Mouse (Mus musculus) ES-Bruce4 (cell line): ENCODE results near the gene Snca. TPM values are rescaled to one million over a fixed set of nuclear protein-coding genes. Genes with fewer than 3 reads are reported as not detected.
"Not testable (repeated sequence)": the region's sequence is repeated elsewhere in the genome, so short reads cannot be mapped to it uniquely, and the experiment has no call there.

Experiments used
- H3K27ac ChIP-seq: 2 replicates; pipeline ENCODE4 v1.5.1; 2012; ENCODE audit warnings: low read length, inconsistent platforms; ENCODE audit not compliant: insufficient read depth
- H3K27me3 ChIP-seq: 2 replicates; pipeline ENCODE4 v1.6.1; 2012; ENCODE audit warnings: mild to moderate bottlenecking, low read length, inconsistent platforms; ENCODE audit not compliant: control insufficient read depth, poor library complexity, insufficient read depth, severe bottlenecking
- H3K36me3 ChIP-seq: 2 replicates; pipeline ENCODE4 v1.6.1; 2012; ENCODE audit warnings: inconsistent platforms, mild to moderate bottlenecking, low read length, moderate library complexity; ENCODE audit not compliant: control insufficient read depth, poor library complexity, insufficient read depth, severe bottlenecking
- H3K4me1 ChIP-seq: one replicate; pipeline ENCODE4 v1.8.1; 2011; ENCODE audit warnings: low read length; ENCODE audit not compliant: control insufficient read depth, insufficient read depth
- H3K4me3 ChIP-seq: 2 replicates; pipeline ENCODE4 v1.5.1; 2011; ENCODE audit warnings: low read depth, mild to moderate bottlenecking, low read length
- H3K9ac ChIP-seq: 2 replicates; pipeline ENCODE4 v1.6.1; 2012; ENCODE audit warnings: low read depth, mild to moderate bottlenecking, inconsistent platforms; ENCODE audit not compliant: poor library complexity, severe bottlenecking
- H3K9me3 ChIP-seq: replicated peaks from 2 replicates; pipeline ENCODE4 v1.6.1; 2012; ENCODE audit warnings: mild to moderate bottlenecking, low read length, inconsistent platforms; ENCODE audit not compliant: control insufficient read depth, poor library complexity, insufficient read depth, severe bottlenecking
- CTCF ChIP-seq: IDR thresholded peaks from one replicate; pipeline ENCODE4 v1.8.1; 2011; ENCODE audit warnings: low read depth, low read length
- EP300 ChIP-seq: IDR thresholded peaks from 2 replicates; pipeline ENCODE4 v1.6.1; 2011; ENCODE audit warnings: low read depth, low read length; ENCODE audit not compliant: insufficient read depth
- POLR2A ChIP-seq: IDR thresholded peaks from one replicate; pipeline ENCODE4 v1.8.1; 2011; ENCODE audit warnings: low read length; ENCODE audit not compliant: insufficient read depth
- polyA plus RNA-seq: library from polyadenylated mRNA; stranded (reverse); fragments of >200 nt; gene quantifications from 2 replicates; pipeline ENCODE4 v1.2.4, GENCODE M21; 2011; ENCODE audit warnings: low read depth; ENCODE audit not compliant: missing spikeins, insufficient read depth, insufficient read length

Snca gene
- polyA plus RNA-seq, 1 experiment = not detected

DNA sequence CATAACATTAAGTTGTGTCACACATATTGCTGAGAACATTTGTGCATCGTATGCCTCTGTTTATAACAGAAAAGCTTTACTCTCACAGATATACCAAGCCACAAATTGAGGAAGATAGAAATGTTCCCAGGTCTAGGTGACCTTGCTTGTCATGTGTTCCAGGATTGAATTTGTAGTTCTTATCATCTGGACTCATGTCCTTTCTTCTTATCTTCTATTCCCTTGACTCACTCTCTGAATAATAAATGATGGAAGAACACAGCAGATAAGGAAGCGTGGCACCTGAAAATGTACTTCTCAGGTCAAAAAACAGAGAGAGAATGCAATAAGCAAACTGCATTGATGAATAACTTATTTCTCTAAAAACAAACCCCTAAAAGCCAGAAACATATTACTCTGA, 131.6 kb downstream of the Snca start:
- Histone ChIP-seq H3K27me3 (no peaks in the 10 kb centered on the region), H3K9me3 (no peaks in the 10 kb centered on the region), H3K27ac (no peak overlapping the region), H3K4me1 (no peaks in the 10 kb centered on the region), H3K9ac (no peak overlapping the region), H3K36me3 (no peaks in the 10 kb centered on the region), H3K4me3 (no peak overlapping the region)
- no peak for TF ChIP-seq CTCF
- no peak for TF ChIP-seq EP300
- no peak for TF ChIP-seq POLR2A

DNA sequence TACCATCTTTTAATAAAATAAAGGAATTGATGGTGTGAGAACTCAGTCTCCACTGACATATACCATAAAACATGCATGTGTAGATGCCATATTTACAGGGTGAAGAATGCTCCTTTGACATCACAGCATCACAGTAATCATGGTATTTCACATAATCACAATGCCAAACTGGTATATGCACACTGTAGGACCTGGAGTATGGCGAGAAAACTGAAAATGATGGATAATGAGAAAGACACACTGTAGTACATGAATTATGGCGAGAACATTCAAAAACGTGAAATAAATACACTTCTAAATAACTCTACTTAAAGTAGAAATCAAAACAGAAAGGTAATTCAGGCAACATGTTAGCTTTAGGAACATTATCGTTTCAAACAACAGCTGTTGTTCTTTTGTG, 142.6 kb downstream of the Snca start:
- not testable (repeated sequence) for H3K4me1 ChIP-seq, H3K4me3 ChIP-seq, H3K36me3 ChIP-seq, H3K27me3 ChIP-seq, H3K27ac ChIP-seq, H3K9ac ChIP-seq, H3K9me3 ChIP-seq

- no peaks in the 10 kb centered on the region for H3K27me3 ChIP-seq
- no peak overlapping the region for H3K4me3 ChIP-seq
These were observed 147.4 kb downstream of the Snca start for GRCm38 (mm10) chr6:60682233-60682632.

More at GRCm38 (mm10) chr6:60682233-60682632, 147.4 kb downstream of the Snca start:
- no peaks in the 10 kb centered on the region for H3K36me3 ChIP-seq
- TF ChIP-seq EP300 (no peak), CTCF (no peak), POLR2A (no peak)
- H3K4me1 ChIP-seq = no peaks in the 10 kb centered on the region
- H3K9me3 ChIP-seq = no peaks in the 10 kb centered on the region
- H3K27ac ChIP-seq = no peak overlapping the region
- H3K9ac ChIP-seq = no peak overlapping the region

Other genes starting within 250 kb of the Snca start
- gene Mmrn1, start 95.1 kb upstream of the Snca start, polyA plus RNA-seq = not detected in 2 replicates